Mouse (Mus musculus) liver, adult 10 weeks (tissue): ENCODE data around the gene 1700057G04Rik. TPM values are rescaled to one million over a fixed set of nuclear protein-coding genes. Genes with fewer than 3 reads are reported as not detected.

Experiments used
- polyA plus RNA-seq: library from polyadenylated mRNA; stranded (reverse); fragments of 350-450 nt; fragmentation: Illumina TruSeq; extraction: RNeasy Lipid Tissue Mini Kit (QIAGEN cat#74804); gene quantifications from one replicate; pipeline ENCODE4 v1.2.3, GENCODE M21; 2014; ENCODE audit warnings: low read depth, low replicate concordance

1700057G04Rik gene
- not detected for polyA plus RNA-seq

DNA sequence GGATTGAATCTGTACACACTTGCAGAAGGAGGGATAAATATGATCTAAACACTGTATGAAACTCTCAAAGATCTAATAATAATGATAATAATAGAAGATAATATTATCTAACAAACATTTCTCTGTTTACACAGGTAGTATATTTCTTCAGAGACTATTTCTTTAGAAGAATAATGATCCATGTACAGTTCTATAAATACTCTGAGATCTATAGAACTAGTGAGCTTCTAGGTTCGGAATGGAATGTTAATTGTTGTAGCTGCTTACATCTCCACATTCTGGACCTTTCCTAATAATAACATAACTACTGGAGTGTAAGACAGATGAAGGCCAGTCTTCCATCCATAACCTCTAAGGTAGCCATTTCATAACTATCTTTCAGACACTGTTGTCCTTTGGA lies at the start of gene 1700057G04Rik:
Gene 1700057G04Rik, plus strand, starts transcription at position 301 of the 400 bp plus-strand sequence.

DNA sequence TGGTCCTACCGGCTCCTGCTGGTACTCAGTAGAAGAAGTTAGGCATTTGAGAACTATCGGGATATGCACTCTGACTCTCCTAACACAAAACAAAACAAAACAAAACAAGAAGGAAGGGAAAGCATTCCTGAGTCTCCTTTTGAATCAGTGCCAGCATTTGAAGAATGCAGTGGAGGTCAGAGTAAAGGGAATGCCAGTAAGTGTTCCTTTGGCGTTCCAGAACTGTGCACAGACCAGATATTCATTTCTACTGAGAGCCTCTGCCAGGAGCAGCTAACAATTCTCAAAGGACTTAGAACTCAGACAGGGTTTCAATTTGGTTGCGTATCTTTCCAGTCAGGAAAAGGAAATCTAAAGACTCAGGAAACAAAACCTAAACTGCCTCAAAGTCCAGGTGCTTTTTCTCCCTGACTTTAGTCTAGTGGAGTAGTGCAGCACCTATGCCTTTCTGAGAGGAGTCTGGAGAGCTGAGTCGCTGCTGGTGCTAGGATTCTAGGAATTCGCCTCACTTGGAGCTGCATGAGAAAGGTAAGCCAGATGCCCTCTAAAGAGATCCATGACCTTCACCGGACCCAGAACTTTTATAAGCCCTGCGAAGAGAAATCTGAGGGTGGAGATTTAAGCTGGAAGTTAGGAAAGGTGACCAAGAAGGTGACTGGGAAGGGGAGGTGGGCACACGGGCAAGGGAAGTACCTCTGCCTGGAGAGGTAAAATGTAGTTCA lies 33.5 kb upstream of the 1700057G04Rik start, which contains the start of gene Plscr2:
Gene Plscr2, plus strand, starts transcription at position 117 of the 722 bp plus-strand sequence.

Other genes starting within 250 kb of the 1700057G04Rik start
- not detected for gene Plscr5, start 116.4 kb upstream of the 1700057G04Rik start, polyA plus RNA-seq
- gene Plscr1, start 59.6 kb upstream of the 1700057G04Rik start, polyA plus RNA-seq = 20.9 TPM
- 77.8 TPM for gene Plscr2, start 33.8 kb upstream of the 1700057G04Rik start, polyA plus RNA-seq
- gene Plscr4, start 148.0 kb downstream of the 1700057G04Rik start, polyA plus RNA-seq = 6.7 TPM
- 1.3 TPM for gene Plod2, start 232.8 kb downstream of the 1700057G04Rik start, polyA plus RNA-seq